Mouse (Mus musculus) right cerebral cortex, postnatal 10 days (tissue): ENCODE measurements at regions not wholly inside any gene's neighbourhood (a gene's known extent, or its start where the extent isn't known, plus 50 kb on each side); places are given as distances from the start of the nearest gene placed in this dataset.

ENCODE experiments used
- DNase-seq, 2 experiments: peaks; one replicate each; pipeline ENCODE4 v3.0.0; 2021; ENCODE audit warnings: low spot score in 2 of 2

DNA sequence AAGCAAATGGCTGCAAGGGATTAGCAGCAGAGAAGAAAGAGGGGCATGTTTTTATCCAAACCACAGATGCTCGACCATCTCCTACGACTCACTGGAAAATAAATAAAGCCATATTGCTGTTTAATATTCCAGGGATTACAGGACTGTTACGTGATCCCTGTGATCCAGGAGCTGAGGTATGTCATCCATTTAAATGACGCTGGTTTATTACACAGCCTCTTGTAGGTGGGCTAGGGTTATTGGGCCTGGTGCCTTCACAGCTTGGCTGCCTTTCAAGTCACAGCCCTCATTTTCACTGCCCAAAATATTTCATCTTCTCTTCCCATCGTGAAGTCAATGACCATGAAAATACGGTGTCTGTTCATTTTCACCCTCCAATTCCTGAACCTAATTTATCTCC, 276.1 kb upstream of the Epha4 start:
- no peak for DNase-seq

DNA sequence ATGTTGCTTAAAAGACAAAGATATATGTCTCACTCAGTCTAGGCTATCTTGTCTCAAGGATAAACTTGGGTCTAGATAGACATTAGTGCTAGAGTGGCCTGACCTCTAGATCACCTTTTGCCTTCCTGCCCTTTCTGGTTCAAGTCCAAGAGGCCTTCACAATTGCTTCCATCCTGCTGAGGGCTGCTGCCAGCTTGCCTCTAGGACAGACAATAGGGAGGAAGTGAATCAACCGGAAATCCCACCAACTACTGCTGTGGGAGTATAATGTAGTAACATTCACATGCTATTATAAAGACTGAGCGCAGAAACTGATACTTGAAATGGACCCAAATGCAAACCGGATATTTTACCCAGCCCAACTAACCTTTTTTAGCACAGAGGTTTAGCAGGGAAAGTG, 239.4 kb upstream of the Epha4 start:
- no peak for DNase-seq

DNA sequence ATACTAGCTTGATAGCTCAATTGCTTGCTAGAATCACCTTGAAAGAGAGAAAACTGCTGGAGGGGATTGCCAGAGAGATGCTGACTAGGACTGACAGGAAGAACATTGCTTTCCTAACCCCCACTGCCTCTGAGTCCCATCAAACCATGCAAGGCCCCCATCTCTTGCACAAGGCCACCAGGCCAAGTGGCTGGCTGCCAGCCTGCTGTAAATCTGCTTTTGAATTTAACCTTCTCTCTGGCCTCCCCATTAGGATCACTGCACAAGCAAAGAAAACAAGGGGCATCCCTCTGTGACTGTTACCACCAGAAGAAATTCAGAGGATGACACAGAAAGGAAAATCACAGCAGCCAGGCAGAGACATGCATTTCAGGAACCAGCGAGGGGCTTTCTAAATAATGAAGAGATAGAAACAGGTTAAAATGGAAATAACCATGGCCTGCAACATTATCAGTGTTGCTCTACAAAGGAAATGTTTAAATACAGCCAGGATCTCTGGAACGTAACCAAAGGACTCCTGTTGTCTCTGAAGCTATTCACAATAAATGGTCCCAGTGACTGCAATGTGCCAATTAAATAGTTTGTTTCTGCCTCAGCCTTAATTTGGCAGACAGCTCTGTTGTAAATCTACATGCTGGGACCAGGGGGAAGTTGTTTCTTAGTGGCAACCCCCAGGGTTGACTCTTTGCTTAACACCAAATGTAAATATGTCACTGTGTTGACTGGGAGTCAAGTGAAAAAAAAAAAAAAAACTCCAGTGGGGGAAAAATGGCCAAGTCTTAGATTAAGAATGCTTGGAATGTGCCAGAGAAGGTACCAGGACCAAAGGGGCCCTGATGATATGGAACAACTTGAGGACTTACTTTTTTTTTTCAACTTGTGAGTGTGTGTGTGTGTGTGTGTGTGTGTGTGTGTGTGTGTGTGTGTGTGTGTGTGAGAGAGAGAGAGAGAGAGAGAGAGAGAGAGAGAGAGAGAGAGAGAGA, 233.9 kb upstream of the Epha4 start:
- no peak for DNase-seq

DNA sequence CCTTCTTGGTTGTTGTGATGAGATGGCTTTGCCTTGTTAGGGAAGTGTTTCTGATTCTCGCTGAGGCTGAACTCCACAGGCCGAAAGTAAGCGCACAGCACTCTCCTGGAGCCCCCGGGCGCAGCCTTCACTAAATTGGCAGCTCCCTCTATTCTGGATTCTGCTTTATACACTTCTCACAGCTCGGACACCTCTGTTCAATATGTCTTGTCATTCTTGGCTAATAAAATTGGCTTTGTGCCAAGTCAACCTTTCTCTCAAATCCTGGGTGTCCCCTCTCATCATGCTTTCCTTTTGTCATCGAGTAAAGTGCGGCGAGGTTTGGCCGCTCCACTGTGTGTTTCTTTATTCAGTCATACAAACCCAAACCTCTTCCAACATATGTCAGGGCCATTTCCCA, 217.2 kb upstream of the Epha4 start:
- no peak for DNase-seq

GRCm38 (mm10) chr1:77727561-77727960, 212.7 kb upstream of the Epha4 start:
- no peak for DNase-seq

DNA sequence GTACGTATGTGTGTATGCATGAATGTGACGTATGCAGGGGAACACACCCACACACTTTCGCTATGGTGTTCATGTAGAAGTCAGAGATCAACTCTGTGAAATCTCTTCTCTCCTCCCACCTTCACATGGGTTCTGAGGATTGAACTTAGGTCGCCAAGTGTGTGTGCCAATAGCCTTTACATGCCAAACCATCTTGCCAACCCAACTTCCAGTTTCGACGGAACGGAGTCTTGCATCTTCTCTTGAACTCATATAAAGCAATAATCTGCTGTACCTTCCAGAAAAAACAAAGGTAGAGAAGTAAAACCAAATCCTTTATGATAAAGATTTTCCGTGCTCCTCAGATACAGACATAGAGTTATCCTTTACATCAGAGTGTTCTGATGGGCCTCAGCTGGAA, 208.4 kb upstream of the Epha4 start:
- no peak for DNase-seq

- DNase-seq = no peak
Observed at GRCm38 (mm10) chr1:77720859-77721258, 206.0 kb upstream of the Epha4 start.

DNA sequence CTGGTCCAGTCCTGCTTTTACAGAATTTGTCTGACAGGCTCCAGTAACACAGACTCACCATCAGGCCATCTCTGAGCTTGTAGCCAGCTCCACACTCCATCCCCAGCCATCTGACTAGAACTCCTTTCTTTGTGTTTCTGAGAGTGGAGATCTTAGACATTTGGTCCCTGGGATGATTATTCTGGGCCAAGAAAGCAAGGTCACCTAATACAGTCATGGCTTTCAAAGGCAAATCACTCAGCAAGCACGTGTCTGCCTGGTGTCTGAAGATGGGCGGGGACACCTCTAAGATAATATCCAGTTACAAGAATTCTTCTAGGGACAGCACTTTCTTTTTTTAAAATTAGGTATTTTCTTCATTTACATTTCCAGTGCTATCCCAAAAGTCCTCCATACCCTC, 198.1 kb upstream of the Epha4 start:
- no peak for DNase-seq

DNA sequence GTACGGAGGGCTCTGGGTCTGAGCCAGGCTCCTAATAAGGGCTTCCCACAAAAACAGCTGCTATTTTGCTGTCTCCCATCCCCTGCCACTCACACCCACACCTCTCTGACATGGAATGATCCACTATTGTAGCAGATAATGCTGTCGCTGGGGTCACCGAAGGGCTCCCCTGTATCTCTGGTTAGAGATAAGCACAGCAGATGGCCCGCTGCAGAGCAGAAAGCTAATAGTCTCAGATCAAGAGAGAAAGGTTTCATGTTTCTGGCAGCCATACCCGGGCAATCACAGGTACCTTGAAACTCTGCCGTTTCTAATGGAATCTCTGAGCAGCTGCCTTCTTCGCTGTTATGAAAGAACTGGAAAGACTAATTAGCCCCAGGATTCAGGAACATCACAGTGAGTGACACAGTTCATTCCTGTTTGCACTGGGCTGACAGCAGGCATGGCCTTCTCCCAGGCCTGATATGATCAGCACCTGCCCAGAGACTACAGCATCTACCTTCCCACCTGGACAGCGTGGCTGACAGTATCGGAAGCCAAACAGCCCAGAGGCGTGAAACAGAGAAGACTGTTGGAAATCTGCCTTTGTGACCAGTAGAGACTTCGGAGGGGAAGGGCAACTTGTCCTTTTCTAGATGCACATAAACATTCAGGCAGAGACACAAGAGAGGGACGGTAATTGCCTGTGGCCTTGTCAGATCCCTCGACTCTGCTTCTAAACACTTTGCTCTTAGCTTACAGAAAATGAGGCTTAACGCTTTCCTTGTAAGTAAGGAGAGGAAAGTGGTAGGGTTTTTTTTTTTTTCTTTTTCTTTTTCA, 193.5 kb upstream of the Epha4 start:
- no peak for DNase-seq

- no peak for DNase-seq
Observed at GRCm38 (mm10) chr1:77695228-77696018, 180.5 kb upstream of the Epha4 start.

DNA sequence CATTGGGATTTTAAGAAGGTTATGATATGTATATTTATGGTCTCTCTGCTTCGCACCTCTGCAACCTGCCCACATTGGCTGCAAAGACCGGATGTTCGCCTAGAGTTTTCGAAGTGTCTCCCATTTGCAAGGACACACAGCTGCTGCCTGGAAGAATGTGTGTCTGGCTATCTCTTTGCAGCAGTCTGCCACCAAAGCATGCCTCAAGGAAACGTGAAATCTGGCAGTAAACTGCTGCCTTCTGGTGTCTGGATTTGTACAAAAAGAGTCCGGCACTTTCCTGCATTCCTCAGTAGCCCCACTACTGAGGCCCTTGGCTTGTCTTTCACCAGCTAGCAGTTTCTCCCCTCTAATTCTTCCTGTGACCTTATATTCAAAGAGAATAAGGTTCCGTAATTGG, 148.5 kb upstream of the Epha4 start:
- DNase-seq = peak; percentile 36 to 57

GRCm38 (mm10) chr1:77660436-77660835, 145.5 kb upstream of the Epha4 start:
- DNase-seq = no peak

DNA sequence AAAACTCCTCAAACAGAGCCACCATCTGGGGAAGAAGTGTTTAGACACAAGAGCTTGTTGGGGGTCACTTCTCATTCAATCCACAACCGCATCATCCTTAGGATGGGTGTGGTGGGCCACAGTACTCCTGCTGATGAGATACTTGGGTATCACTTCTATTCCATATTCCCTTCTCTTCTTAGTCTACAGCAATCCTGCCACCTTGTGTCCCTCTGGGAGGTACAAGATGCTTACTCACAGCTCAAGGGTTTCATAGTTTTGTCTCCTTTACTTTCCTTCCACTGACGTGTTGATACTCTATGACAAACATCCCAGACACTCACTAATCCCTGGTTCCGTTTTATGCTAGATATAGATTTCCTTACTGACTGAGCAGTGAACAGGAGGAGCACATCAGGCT, 122.1 kb upstream of the Epha4 start:
- DNase-seq = peak in 1 of 2 experiments; percentile 28

- DNase-seq = no peak
Observed at GRCm38 (mm10) chr1:77629496-77630281, 114.8 kb upstream of the Epha4 start.

GRCm38 (mm10) chr1:77628861-77629260, 114.0 kb upstream of the Epha4 start:
- no peak for DNase-seq

DNA sequence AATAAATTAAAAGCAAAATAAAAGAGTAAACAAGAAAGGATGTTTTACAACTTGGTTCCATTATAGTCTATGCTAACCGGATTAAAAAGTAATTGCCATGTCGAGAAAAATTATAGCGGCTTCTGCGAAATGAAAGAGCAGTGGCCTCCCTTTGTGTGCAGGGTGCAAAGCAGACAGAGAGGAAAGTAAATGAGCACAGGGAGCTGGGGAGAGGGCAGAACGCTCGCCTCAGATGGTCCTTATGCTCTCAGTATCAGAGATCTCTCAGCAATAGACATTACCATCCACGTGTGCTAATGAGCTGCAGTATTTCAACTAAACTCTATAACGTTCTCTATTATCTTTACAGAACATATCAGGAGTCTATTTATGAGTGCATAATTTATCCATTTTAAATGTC, 102.6 kb upstream of the Epha4 start:
- DNase-seq = no peak

DNA sequence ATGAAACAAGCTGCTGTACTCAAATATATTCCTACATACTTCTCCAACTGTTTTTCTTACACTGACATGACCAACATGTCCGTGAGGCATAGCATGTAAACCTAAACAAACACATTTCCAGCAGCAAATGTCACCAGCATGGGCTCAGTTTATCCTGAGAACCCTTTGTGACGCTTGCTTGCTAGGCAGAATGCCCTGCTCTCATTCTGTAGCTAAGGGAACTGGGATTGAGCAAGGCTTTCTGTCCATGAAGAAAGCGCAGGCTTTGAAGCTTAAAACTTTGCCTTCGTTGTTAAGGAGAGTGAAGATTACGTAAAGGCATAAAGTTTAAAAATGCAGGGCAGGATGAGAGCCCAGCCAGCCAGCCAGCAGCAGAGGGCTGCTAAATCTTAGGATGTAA, 85.6 kb upstream of the Epha4 start:
- DNase-seq = no peak

DNA sequence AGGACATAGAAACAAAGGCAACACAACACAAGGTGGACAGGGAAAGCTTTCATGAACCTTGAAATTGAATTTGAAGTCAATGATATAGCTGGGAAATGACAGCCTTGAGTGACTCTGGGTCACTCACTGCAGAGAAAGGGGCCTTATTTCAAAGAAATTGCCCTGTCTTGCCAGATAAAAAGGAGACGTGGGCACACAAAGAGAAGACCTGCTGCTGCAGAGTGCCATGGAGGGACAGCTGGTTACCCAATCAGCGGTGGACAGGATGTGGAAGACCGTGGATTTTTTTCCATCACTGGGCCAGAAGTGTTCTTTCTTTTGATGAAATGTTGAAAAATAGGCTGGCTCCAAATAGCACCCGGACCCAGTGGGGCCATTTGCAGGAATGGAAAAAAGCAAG, 77.8 kb upstream of the Epha4 start:
- DNase-seq = no peak

DNA sequence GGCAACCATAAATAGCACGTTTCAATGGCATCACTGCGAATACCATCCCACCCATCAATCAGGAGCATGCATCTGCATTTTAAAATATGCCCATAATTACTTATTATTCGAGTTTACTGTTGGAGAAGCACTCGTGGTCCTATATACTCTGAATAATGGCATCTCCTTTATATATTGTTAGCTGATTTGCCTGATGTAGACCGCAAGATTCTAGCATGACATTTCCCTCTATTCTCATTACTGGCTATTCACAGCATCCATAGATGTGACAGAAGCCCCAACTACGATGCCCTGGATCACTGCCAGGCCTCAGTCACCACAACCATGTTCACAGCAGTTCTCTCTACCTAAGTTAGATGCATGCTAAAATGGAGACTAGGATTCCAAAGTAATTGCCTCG, 77.4 kb upstream of the Epha4 start:
- DNase-seq = no peak

DNA sequence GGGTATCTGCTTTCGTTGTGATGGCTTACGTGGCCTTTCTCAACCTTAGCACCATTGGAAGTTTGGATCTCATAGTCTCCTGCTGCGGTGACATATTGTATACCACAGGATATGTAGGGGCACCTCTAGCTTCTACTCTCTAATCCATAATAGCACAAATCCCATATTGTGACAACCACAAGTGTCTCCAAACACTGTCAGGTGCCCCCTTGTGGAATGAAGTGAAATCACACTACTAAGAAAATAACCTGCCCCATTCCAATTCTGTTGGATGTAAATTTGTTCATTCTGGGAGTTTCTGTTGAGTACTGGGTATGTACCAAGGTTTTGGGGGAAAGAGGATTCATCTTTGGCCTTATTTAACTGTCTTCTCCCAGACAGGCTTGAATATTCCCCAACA, 74.5 kb upstream of the Epha4 start:
- no peak for DNase-seq

DNA sequence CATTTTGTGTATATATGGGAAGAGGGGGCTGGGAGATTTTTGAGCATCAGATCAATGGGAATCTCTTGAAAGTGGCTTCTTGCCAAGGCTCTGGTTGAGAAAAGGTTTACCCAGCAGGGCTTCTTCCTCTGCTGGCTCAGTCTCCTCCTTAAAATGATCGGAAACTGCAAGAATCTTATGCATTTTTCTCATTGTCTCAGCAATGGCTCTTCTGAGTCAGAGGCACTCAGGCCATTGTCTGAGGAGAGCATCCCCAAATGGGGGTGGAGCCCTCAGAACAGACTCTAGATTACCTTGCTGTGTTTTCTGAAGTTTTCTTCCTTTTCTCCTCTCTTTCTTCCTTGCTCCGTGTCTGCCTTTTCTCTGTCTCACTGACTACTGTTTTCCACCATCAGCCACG, 70.6 kb upstream of the Epha4 start:
- no peak for DNase-seq
